Mouse (Mus musculus): ENCODE results near the gene Mgrn1. TPM values are rescaled to one million over a fixed set of nuclear protein-coding genes. Genes with fewer than 3 reads are reported as not detected.
A peak's percentile ranks its signal among the peaks of the same experiment; 100 is the strongest.

Mgrn1 gene
- polyA plus RNA-seq, 1 experiment from 2014 or later: 79.3 TPM

DNA sequence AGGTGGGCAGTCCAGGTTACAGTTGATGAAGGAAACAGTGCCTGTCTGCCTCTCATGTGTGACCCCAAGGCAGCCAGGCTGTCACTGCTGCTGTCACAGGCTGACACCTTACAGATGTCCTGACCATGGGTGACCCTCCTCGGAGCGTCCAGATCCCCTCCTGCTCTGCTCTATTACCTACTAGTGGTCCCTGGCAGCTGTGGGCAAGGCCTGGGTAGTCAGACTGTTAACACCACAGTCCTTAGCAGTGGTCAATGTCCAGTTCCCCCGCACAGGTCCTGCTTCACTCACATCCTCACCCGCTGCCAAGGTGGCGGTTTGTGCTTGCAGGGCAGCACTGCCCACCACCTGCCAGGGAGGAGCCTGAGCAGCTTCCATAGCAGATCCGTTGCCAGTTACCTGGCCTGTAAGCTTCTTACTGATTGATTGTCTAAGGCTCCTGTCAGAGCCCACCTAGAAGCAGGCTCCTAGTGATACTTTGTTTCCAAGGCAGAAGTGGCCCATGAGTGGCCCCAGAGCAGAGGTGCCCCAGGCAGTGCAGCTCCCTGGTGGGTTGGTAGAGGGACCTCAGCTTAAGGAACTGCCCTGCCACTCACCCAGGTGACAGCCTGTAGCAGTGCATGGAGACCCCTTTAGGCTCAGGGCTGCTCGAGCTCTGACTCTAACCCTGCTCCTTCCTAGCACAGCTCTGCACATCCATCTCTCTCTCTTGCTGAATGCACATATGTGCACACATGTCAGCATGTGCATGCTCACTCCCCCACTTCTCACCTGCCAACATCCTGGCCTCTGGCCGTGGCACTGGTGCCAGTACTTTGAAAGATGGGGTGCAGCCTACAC is 51.5 kb downstream of the Mgrn1 start:
- H3K4me3 ChIP-seq (ENCODE audit: low read depth, low read length): no peak overlapping the region
- H3K27ac ChIP-seq (replicated peaks; ENCODE audit: low read depth, low read length): no peak overlapping the region
- no peak overlapping the region for H3K4me2 ChIP-seq (ENCODE audit: low read depth, severe bottlenecking)
- no peak overlapping the region for H3K9ac ChIP-seq (ENCODE audit: low read length)
- no peaks in the 10 kb centered on the region for H3K9me3 ChIP-seq (ENCODE audit: control insufficient read depth, low read length)
- H3K36me3 ChIP-seq (ENCODE audit: control insufficient read depth, insufficient read depth, low read length): peaks cover 28% of the 10 kb centered on the region
- DNase-seq (ENCODE audit: low spot score) (no peak), ATAC-seq (ENCODE audit: insufficient number of reproducible peaks, low FRiP score, low TSS enrichment, low read depth) (no peak)
- H3K27me3 ChIP-seq (ENCODE audit: control insufficient read depth, insufficient read depth, low read length): no peaks in the 10 kb centered on the region
- 0 out of 2 replicates have a peak, but pooled peaks cover 5% of the 10 kb centered on the region for H3K4me1 ChIP-seq (ENCODE audit: control insufficient read depth, insufficient read depth, low read length)
- 89% methylated on average over 8 of the region's 8 CpGs for WGBS

DNA sequence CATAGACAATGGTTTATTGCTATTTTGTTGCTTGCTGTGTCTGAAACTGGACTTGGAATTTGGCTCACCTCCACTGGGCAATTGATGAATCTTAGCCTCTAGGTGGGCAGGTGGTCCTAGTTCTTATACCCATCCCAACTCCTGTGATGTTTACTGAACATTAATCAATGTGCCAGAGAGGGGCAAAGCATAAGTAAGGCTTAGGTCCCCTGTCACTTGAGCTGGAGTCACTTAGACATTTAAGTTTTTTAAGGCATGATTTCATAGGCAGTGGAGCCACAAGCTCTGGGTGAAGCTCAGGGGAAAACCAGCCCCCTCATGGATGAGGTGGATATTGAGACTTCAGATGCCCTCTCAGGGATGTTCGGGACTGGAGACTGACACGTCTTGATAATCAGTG is 52.4 kb downstream of the Mgrn1 start, which contains the start of gene Nudt16l1:
Gene Nudt16l1 (plus strand): TSS at position 301 of the 400 bp plus-strand sequence.
- Histone ChIP-seq H3K9me3 (ENCODE audit: control insufficient read depth, low read length) (no peaks in the 10 kb centered on the region), H3K4me2 (ENCODE audit: low read depth, severe bottlenecking) (peak within 1 kb of the TSS; percentile 93), H3K4me1 (ENCODE audit: control insufficient read depth, insufficient read depth, low read length) (0 out of 2 replicates have a peak, but pooled peaks cover 5% of the 10 kb centered on the region), H3K4me3 (ENCODE audit: low read depth, low read length) (peak within 1 kb of the TSS; percentile 92), H3K27ac (replicated peaks; ENCODE audit: low read depth, low read length) (peak within 1 kb of the TSS; percentile 75), H3K36me3 (ENCODE audit: control insufficient read depth, insufficient read depth, low read length) (peaks cover 31% of the 10 kb centered on the region), H3K27me3 (ENCODE audit: control insufficient read depth, insufficient read depth, low read length) (no peaks in the 10 kb centered on the region), H3K9ac (ENCODE audit: low read length) (peak within 1 kb of the TSS; percentile 88)
- DNase-seq (ENCODE audit: low spot score) (no peak), ATAC-seq (ENCODE audit: insufficient number of reproducible peaks, low FRiP score, low TSS enrichment, low read depth) (no peak)
- 7% methylated on average over 2 of the region's 2 CpGs for WGBS

DNA sequence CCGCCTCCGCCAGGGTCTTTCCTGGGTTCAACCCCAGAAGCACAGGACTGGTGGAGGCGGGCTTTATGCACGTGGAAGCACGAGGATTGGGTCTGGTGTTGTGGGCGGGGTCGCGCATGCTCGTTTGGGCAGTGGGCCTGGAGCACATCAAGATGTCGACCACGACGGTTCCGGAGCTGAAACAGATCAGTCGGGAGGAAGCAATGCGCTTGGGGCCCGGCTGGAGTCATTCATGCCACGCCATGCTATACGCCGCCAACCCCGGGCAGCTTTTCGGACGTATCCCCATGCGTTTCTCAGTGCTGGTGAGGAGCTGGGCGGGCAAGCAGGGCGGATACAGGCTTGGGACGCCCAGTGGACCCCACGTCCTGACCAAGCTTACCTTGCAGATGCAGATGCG is 52.9 kb downstream of the Mgrn1 start:
- Histone ChIP-seq H3K27ac (replicated peaks; ENCODE audit: low read depth, low read length) (peak overlapping the region; percentile 75), H3K27me3 (ENCODE audit: control insufficient read depth, insufficient read depth, low read length) (no peaks in the 10 kb centered on the region), H3K4me1 (ENCODE audit: control insufficient read depth, insufficient read depth, low read length) (0 out of 2 replicates have a peak, but pooled peaks cover 5% of the 10 kb centered on the region), H3K36me3 (ENCODE audit: control insufficient read depth, insufficient read depth, low read length) (peaks cover 36% of the 10 kb centered on the region), H3K4me2 (ENCODE audit: low read depth, severe bottlenecking) (peak overlapping the region; percentile 93), H3K9me3 (ENCODE audit: control insufficient read depth, low read length) (no peaks in the 10 kb centered on the region), H3K4me3 (ENCODE audit: low read depth, low read length) (peak overlapping the region; percentile 92), H3K9ac (ENCODE audit: low read length) (peak overlapping the region; percentile 88)
- peak; percentile 96 for ATAC-seq (ENCODE audit: insufficient number of reproducible peaks, low FRiP score, low TSS enrichment, low read depth)
- WGBS: under 1% methylated on average over 28 of the region's 28 CpGs
- DNase-seq (ENCODE audit: low spot score): peak; percentile 95

DNA sequence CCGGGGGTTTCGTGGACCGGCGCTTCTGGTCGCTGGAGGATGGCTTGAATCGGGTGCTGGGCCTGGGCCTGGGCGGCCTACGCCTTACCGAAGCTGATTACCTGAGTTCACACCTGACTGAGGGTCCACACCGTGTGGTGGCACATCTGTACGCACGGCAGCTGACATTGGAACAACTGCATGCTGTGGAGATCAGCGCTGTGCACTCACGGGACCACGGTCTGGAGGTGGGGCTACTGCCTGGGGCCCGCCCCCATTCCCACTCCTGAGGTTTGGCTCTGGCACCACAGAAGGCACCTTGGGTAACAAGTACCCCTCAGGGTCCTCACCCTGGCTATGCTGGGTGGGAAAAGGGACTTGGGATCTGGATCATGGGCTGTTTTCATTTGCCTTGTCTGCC is 53.4 kb downstream of the Mgrn1 start:
- 0 out of 2 replicates have a peak, but pooled peaks cover 5% of the 10 kb centered on the region for H3K4me1 ChIP-seq (ENCODE audit: control insufficient read depth, insufficient read depth, low read length)
- peak overlapping the region; percentile 93 for H3K4me2 ChIP-seq (ENCODE audit: low read depth, severe bottlenecking)
- peak overlapping the region; percentile 75 for H3K27ac ChIP-seq (replicated peaks; ENCODE audit: low read depth, low read length)
- WGBS: 2% methylated on average over 16 of the region's 16 CpGs
- DNase-seq (ENCODE audit: low spot score) (peak; percentile 53), ATAC-seq (ENCODE audit: insufficient number of reproducible peaks, low FRiP score, low TSS enrichment, low read depth) (peak; percentile 58)
- peaks cover 32% of the 10 kb centered on the region for H3K36me3 ChIP-seq (ENCODE audit: control insufficient read depth, insufficient read depth, low read length)
- H3K27me3 ChIP-seq (ENCODE audit: control insufficient read depth, insufficient read depth, low read length): no peaks in the 10 kb centered on the region
- peak overlapping the region; percentile 92 for H3K4me3 ChIP-seq (ENCODE audit: low read depth, low read length)
- H3K9ac ChIP-seq (ENCODE audit: low read length): peak overlapping the region; percentile 88
- no peaks in the 10 kb centered on the region for H3K9me3 ChIP-seq (ENCODE audit: control insufficient read depth, low read length)

DNA sequence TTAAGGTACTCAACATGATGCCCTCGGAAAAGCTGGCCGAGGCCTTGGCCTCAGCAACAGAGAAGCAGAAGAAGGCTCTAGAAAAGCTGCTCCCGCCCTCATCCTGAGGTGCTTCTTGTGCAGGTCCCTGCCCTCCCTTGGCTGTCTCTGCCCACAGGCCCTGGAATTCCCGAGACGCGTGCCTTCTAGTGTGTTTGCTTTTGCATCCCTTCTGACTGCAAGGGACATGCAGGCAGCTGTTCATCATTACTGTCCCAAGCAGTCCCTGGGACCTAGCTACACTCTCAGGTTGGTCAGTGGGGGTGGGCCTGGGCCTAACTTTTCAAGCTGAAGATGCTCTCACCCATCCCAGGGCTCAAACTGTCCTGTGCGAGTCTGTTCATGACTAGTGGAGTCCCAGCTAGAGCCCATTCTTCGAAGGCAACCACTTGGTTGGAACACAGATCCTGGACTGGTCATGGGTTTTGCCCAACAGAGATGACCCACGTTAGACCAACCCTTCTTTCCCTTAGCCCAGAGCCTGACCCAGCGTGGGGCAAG is 54.3 kb downstream of the Mgrn1 start:
- 0 out of 2 replicates have a peak, but pooled peaks cover 5% of the 10 kb centered on the region for H3K4me1 ChIP-seq (ENCODE audit: control insufficient read depth, insufficient read depth, low read length)
- ATAC-seq (ENCODE audit: insufficient number of reproducible peaks, low FRiP score, low TSS enrichment, low read depth) (no peak), DNase-seq (ENCODE audit: low spot score) (no peak)
- no peak overlapping the region for H3K27ac ChIP-seq (replicated peaks; ENCODE audit: low read depth, low read length)
- H3K4me3 ChIP-seq (ENCODE audit: low read depth, low read length): no peak overlapping the region
- H3K4me2 ChIP-seq (ENCODE audit: low read depth, severe bottlenecking): no peak overlapping the region
- no peak overlapping the region for H3K9ac ChIP-seq (ENCODE audit: low read length)
- no peaks in the 10 kb centered on the region for H3K27me3 ChIP-seq (ENCODE audit: control insufficient read depth, insufficient read depth, low read length)
- H3K36me3 ChIP-seq (ENCODE audit: control insufficient read depth, insufficient read depth, low read length): peaks cover 33% of the 10 kb centered on the region
- no peaks in the 10 kb centered on the region for H3K9me3 ChIP-seq (ENCODE audit: control insufficient read depth, low read length)
- 90% methylated on average over 10 of the region's 10 CpGs for WGBS

DNA sequence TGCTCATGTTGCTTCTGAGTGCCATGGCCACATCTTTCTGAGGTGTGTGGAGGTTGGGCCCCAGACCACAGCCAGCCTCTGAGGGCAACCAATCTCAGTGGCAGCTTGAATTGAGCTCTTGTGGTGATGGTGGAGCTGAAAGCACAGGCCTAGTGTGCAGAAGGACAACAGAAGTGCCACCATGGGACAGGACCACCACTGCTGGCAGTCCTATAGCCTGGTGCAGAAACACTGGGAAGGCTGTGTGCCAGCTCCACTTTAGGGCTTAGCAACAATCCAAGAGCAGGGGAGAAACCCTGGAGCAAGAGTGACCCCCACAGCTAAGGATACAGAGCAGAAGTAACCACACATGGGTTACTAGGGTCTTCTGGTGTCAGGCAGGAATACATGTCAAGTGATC is 55.0 kb downstream of the Mgrn1 start:
- no peak overlapping the region for H3K4me2 ChIP-seq (ENCODE audit: low read depth, severe bottlenecking)
- no peak overlapping the region for H3K9ac ChIP-seq (ENCODE audit: low read length)
- H3K4me3 ChIP-seq (ENCODE audit: low read depth, low read length): no peak overlapping the region
- H3K9me3 ChIP-seq (ENCODE audit: control insufficient read depth, low read length): no peaks in the 10 kb centered on the region
- H3K27me3 ChIP-seq (ENCODE audit: control insufficient read depth, insufficient read depth, low read length): no peaks in the 10 kb centered on the region
- no peak overlapping the region for H3K27ac ChIP-seq (replicated peaks; ENCODE audit: low read depth, low read length)
- ATAC-seq (ENCODE audit: insufficient number of reproducible peaks, low FRiP score, low TSS enrichment, low read depth) (no peak), DNase-seq (ENCODE audit: low spot score) (no peak)
- H3K36me3 ChIP-seq (ENCODE audit: control insufficient read depth, insufficient read depth, low read length): peaks cover 30% of the 10 kb centered on the region
- H3K4me1 ChIP-seq (ENCODE audit: control insufficient read depth, insufficient read depth, low read length): 0 out of 2 replicates have a peak, but pooled peaks cover 5% of the 10 kb centered on the region

DNA sequence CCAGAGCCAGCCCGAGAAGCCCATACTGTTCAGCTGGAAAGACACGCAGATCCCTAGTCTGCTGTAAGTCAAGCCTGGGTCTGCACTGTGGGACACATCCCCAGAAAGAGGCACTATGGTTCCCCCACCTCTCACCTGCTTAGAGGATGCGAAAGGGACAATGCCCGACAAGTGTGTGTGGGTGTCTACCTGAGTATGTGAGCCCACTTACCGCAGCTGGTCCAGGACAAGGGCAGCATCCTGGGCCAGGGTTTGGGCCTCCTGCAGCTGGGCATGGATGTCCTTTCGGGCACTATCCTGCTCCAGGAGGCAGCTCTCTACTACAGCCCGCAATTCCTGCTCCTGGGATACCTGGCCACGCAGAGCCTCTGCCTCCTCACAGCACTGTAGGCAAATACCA is 56.8 kb downstream of the Mgrn1 start:
- 95% methylated on average over 8 of the region's 8 CpGs for WGBS
- H3K4me2 ChIP-seq (ENCODE audit: low read depth, severe bottlenecking): no peak overlapping the region
- H3K36me3 ChIP-seq (ENCODE audit: control insufficient read depth, insufficient read depth, low read length): peaks cover 23% of the 10 kb centered on the region

DNA sequence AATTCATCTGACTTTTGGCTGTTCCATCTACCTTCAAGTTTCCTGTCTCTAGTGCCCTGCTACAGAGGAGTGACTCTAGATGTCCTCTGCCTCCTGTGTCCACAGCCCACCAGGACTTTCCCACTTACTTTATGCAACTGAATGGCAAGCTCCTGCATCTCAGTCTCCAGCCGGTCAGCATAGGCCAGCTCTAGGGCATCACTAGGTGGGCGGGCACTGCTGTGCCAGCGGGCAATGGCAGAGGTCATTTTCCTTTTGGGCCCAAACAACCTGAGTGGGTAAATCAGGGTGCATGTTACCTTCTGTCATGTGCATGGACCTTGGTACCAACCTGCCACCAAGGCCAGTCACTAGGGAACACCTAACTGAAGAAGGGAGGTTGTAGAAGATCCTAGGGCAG is 57.4 kb downstream of the Mgrn1 start:
- no peak overlapping the region for H3K4me3 ChIP-seq (ENCODE audit: low read depth, low read length)
- H3K27ac ChIP-seq (replicated peaks; ENCODE audit: low read depth, low read length): no peak overlapping the region
- H3K4me2 ChIP-seq (ENCODE audit: low read depth, severe bottlenecking): no peak overlapping the region
- H3K27me3 ChIP-seq (ENCODE audit: control insufficient read depth, insufficient read depth, low read length): no peaks in the 10 kb centered on the region
- 94% methylated on average over 3 of the region's 3 CpGs for WGBS
- DNase-seq (ENCODE audit: low spot score) (no peak), ATAC-seq (ENCODE audit: insufficient number of reproducible peaks, low FRiP score, low TSS enrichment, low read depth) (no peak)
- no peak overlapping the region for H3K9ac ChIP-seq (ENCODE audit: low read length)
- H3K9me3 ChIP-seq (ENCODE audit: control insufficient read depth, low read length): no peaks in the 10 kb centered on the region
- H3K4me1 ChIP-seq (ENCODE audit: control insufficient read depth, insufficient read depth, low read length): 0 out of 2 replicates have a peak, but pooled peaks cover 5% of the 10 kb centered on the region
- peaks cover 23% of the 10 kb centered on the region for H3K36me3 ChIP-seq (ENCODE audit: control insufficient read depth, insufficient read depth, low read length)

More for the DNA sequence above, 56.8 kb downstream of the Mgrn1 start:
- Histone ChIP-seq H3K9me3 (ENCODE audit: control insufficient read depth, low read length) (no peaks in the 10 kb centered on the region), H3K4me3 (ENCODE audit: low read depth, low read length) (no peak overlapping the region), H3K27ac (replicated peaks; ENCODE audit: low read depth, low read length) (no peak overlapping the region), H3K9ac (ENCODE audit: low read length) (no peak overlapping the region), H3K4me1 (ENCODE audit: control insufficient read depth, insufficient read depth, low read length) (0 out of 2 replicates have a peak, but pooled peaks cover 5% of the 10 kb centered on the region), H3K27me3 (ENCODE audit: control insufficient read depth, insufficient read depth, low read length) (no peaks in the 10 kb centered on the region)
- ATAC-seq (ENCODE audit: insufficient number of reproducible peaks, low FRiP score, low TSS enrichment, low read depth): no peak
- no peak for DNase-seq (ENCODE audit: low spot score)

All from limb, embryonic 11.5 days (tissue).